Mouse (Mus musculus): ENCODE data around the gene Efna3. TPM values are rescaled to one million over a fixed set of nuclear protein-coding genes. Genes with fewer than 3 reads are reported as not detected.
A peak's percentile ranks its signal among the peaks of the same experiment; 100 is the strongest.

Gene Efna3
- polyA plus RNA-seq (2016; fragmentation: Nextera tagmentation; extraction: Ambion mirVana): 12.8 and 15.8 TPM in 2 replicates

DNA sequence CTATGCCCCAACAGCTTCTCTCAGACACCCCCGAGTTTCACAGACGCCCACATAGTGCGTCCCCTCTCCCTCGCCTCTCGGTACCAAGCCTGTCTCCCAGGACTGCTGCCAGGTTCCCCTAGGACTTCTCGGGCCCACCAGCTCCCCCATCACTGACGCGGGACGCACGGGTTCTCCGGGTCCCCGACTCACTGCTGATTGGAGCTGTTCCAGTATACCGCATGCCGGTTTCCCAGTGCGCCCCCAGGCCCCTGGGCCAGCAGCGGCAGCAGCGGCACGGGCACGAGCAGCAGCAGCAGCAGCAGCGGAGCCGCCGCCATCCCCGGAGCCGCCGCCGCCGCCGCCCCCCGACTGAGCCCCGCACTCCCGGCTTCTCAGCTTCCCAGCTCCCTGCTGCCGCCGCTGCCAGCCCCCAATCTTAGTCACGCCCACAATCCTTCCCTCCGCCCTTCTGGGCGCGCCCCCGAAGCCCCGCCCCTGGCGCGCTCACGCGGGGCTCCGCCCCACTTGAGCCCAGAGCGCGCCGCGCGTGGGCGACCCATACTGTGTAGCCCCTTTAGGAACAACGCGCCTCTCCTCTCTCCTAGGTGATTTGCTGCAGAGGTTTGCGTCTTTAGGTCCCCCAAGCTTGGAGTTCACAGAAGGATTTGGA is at the start of gene Efna3:
Gene Efna3, minus strand, starts transcription at position 452 of the 652 bp plus-strand sequence.
- Histone ChIP-seq H3K4me2 (replicated peaks) (peak within 1 kb of the TSS; percentile 96), H3K27me3 (peaks cover 46% of the 10 kb centered on the region), H3K36me3 (no peaks in the 10 kb centered on the region), H3K4me3 (peak within 1 kb of the TSS; percentile 68), H3K27ac (no peak within 1 kb of the TSS; the same call in 1 of the 2 replicates), H3K9me3 (no peaks in the 10 kb centered on the region), H3K4me1 (peaks cover 38% of the 10 kb centered on the region), H3K9ac (peak within 1 kb of the TSS; percentile 71)
- ATAC-seq (ENCODE audit: insufficient number of reproducible peaks, insufficient read depth, low FRiP score, low TSS enrichment): 0 out of 2 replicates have a peak, but pooled peaks have one; percentile 22
- under 1% methylated on average over 51 of the region's 53 CpGs for WGBS

DNA sequence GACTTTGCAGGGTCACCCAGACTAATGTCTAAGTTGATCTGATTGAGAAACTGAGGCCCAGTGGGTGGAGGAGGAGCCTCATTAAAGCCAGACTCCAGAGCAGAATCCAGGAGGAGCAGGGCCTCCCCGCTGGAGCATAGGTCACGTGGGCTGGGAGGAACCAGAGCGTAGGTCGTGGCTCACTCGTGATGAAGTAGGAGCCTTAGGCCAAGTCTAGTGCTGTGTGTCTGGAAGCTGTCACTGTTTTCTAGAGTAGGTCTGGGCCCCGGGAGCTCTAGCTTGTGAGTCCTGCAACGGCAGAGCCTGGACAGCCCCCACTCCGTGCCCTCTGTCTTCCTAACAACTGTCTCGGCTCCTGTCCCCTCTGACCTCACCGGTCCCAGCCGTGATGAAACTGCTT is 44.6 kb upstream of the Efna3 start:
- no peaks in the 10 kb centered on the region for H3K36me3 ChIP-seq

DNA sequence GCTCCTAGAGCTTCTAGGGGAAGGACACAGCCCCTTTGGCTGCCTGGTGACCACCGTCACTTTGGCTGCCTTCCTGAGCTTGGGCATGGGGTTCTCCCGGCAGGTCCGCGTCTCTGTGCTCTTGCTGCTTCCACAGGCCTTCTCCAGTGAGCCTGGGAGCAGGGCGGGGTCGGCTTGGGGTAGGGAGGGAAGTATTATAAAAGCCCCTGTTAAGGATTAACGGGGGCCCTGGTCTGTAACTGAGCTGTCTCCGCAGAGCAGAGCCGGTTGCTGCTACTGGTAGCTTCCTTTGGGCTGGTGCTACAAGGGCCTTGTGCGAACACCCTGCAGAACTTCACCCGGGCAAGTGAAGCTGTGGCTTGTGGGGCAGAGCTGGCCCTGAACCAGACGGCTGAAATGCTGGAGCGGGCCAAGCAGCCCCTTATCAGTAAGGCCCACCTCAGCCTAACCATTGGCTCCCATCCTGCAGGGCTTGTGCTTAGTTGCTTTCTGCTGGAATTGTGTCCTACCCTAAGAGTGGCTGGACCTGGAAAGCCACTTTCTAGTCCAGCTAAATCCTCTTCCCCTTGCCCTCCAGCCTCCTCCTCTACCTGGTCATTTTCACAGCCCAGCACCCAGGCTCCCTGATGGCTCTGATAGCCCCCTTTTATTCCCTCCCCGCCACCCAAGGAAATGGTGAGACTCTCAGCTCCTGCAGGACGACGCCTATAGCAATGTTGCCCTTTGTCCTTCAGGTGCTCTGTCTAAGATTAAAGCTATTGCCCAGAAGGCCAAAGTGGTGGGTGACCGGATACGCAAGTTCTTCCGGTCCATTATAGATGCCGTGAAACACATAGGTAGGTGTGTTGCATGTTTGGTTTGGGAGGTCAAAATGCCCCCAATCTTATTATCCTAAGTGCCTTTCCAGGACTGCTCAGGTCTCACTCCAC is 43.0 kb upstream of the Efna3 start:
- H3K4me3 ChIP-seq: no peak overlapping the region

More for the DNA sequence above, 44.6 kb upstream of the Efna3 start:
- Histone ChIP-seq H3K4me3 (no peak overlapping the region), H3K4me1 (no peaks in the 10 kb centered on the region), H3K27me3 (no peaks in the 10 kb centered on the region), H3K9me3 (no peaks in the 10 kb centered on the region), H3K27ac (no peak overlapping the region), H3K4me2 (replicated peaks) (no peak overlapping the region), H3K9ac (no peak overlapping the region)
- WGBS: 57% methylated on average over 11 of the region's 11 CpGs
- no peak for ATAC-seq (ENCODE audit: insufficient number of reproducible peaks, insufficient read depth, low FRiP score, low TSS enrichment)

DNA sequence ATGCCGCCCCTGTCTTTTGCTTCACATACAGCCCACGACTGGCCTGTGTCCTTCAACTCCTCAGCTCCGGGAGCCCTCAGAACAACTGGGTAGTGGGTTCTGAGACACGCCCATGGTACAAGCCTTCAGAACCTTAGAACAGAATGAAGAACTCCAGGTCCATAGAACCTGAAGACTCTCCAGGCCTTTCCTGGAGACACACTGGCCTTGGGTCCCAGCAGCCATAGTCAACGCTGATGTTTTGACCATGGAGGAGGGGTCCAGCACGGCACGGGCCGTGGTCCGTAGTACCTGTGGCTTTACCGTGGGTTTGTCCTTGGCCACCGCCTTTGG is 42.4 kb upstream of the Efna3 start, which contains the start of gene Dcst1:
Gene Dcst1, minus strand, starts transcription at position 101 of the 333 bp plus-strand sequence.
- H3K9ac ChIP-seq: no peak within 1 kb of the TSS

More for the DNA sequence above, 43.0 kb upstream of the Efna3 start:
- no peaks in the 10 kb centered on the region for H3K4me1 ChIP-seq
- no peaks in the 10 kb centered on the region for H3K36me3 ChIP-seq
- H3K9ac ChIP-seq: no peak overlapping the region
- no peaks in the 10 kb centered on the region for H3K27me3 ChIP-seq
- ATAC-seq (ENCODE audit: insufficient number of reproducible peaks, insufficient read depth, low FRiP score, low TSS enrichment): no peak
- no peaks in the 10 kb centered on the region for H3K9me3 ChIP-seq
- H3K27ac ChIP-seq: no peak overlapping the region
- 77% methylated on average over 20 of the region's 20 CpGs for WGBS
- H3K4me2 ChIP-seq (replicated peaks): no peak overlapping the region

DNA sequence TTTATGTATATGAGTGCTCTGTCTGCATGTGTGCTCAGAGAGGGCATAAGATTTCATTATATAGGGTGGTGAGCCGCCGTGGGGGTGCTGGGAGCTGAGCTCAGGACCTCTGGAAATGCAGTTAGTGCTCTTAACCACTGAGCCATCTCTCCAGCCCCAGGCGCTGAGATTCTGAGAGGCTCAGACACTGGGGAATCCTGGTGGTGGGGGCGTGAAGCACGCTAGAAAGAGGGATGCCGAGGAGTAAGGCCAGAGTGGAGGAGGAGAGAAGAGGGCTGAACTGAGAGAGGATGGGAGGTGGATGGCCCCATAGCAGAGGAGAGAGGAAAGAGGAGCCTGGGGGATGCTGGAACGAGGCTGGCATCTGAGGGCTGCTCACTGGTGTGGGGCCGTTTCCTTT is 41.9 kb upstream of the Efna3 start:
- Histone ChIP-seq H3K36me3 (no peaks in the 10 kb centered on the region), H3K4me2 (replicated peaks) (no peak overlapping the region), H3K4me3 (no peak overlapping the region), H3K9ac (no peak overlapping the region), H3K4me1 (no peaks in the 10 kb centered on the region), H3K27ac (no peak overlapping the region), H3K27me3 (0 out of 2 replicates have a peak, but pooled peaks cover 2% of the 10 kb centered on the region), H3K9me3 (no peaks in the 10 kb centered on the region)
- 61% methylated on average over 8 of the region's 8 CpGs for WGBS
- no peak for ATAC-seq (ENCODE audit: insufficient number of reproducible peaks, insufficient read depth, low FRiP score, low TSS enrichment)

More for the DNA sequence above, 42.4 kb upstream of the Efna3 start, which contains the start of gene Dcst1:
- WGBS: 88% methylated on average over 11 of the region's 11 CpGs
- no peaks in the 10 kb centered on the region for H3K4me1 ChIP-seq
- no peaks in the 10 kb centered on the region for H3K9me3 ChIP-seq
- H3K4me2 ChIP-seq (replicated peaks): no peak within 1 kb of the TSS
- H3K36me3 ChIP-seq: no peaks in the 10 kb centered on the region
- no peak for ATAC-seq (ENCODE audit: insufficient number of reproducible peaks, insufficient read depth, low FRiP score, low TSS enrichment)
- no peaks in the 10 kb centered on the region for H3K27me3 ChIP-seq
- H3K27ac ChIP-seq: no peak within 1 kb of the TSS
- no peak within 1 kb of the TSS for H3K4me3 ChIP-seq

DNA sequence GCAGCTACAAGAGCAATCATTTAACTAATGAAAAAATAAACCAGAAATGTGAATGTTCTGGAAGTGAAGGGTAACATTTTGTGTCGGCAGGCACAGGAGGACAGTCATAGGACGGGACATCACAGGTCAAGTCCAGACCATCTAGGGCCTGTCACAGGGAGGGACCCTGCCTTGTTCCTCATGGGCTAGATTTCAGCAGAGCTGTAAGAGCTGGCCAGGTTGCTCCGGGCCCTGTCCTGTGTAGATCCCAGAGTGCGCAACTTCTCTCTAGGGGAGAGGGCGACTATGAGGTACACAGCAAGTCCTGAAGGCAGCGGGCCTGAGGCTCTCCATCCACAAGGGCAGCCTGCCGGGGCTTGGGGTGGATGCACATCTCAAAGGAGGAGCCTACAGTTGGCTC is 38.9 kb upstream of the Efna3 start, which contains the start of gene Dcst2:
Gene Dcst2, plus strand, starts transcription at position 301 of the 400 bp plus-strand sequence.
- Histone ChIP-seq H3K4me3 (no peak within 1 kb of the TSS), H3K27ac (no peak within 1 kb of the TSS), H3K4me1 (no peaks in the 10 kb centered on the region), H3K36me3 (no peaks in the 10 kb centered on the region), H3K9ac (no peak within 1 kb of the TSS), H3K9me3 (no peaks in the 10 kb centered on the region), H3K4me2 (replicated peaks) (no peak within 1 kb of the TSS), H3K27me3 (0 out of 2 replicates have a peak, but pooled peaks cover 2% of the 10 kb centered on the region)
- no peak for ATAC-seq (ENCODE audit: insufficient number of reproducible peaks, insufficient read depth, low FRiP score, low TSS enrichment)
- WGBS: 83% methylated on average over 7 of the region's 7 CpGs

DNA sequence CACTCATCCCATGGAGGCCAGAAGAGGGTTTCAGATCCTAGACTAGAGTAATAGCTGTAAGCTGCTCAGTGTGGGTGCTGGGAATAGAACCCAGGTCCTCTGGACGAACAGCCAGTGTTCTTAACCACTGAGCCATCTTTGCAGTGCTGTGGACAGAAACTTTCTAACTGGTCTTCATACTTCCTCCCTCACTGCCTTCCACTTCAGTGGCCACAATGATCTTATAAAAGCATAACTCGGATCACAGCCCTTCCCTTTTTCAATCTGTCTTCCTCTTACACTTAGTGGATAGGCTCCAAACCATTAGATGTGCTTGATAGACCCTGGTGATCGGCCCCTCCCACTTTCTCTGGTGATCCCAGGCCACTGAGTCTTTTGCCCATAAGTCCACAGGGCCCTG is 37.5 kb upstream of the Efna3 start:
- WGBS: 78% methylated on average over 3 of the region's 3 CpGs
- no peak overlapping the region for H3K9ac ChIP-seq
- ATAC-seq (ENCODE audit: insufficient number of reproducible peaks, insufficient read depth, low FRiP score, low TSS enrichment): no peak

DNA sequence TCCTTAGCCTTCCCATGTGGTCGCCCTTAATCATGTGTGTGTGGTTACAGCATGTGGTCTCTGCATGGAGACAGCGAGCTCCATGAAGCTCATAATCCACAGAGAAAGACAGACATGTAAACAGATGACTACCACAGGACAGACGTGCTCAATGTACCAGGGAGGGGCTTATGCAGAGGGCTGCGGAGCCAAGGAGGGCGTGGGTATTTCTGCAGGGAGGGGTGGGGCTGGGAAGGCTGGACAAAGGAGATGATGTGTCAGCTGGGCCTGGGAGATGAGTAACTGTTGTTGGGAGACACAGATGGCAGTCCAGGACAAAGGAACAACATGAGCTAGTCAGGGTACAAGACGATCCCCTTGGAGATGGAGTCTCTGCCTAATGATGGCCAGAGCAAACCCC is 36.9 kb upstream of the Efna3 start:
- 0 out of 2 replicates have a peak, but pooled peaks cover 2% of the 10 kb centered on the region for H3K27me3 ChIP-seq
- H3K9ac ChIP-seq: no peak overlapping the region
- H3K27ac ChIP-seq: no peak overlapping the region
- H3K4me2 ChIP-seq (replicated peaks): no peak overlapping the region
- H3K36me3 ChIP-seq: no peaks in the 10 kb centered on the region
- no peak overlapping the region for H3K4me3 ChIP-seq
- 74% methylated on average over 6 of the region's 6 CpGs for WGBS
- no peak for ATAC-seq (ENCODE audit: insufficient number of reproducible peaks, insufficient read depth, low FRiP score, low TSS enrichment)
- peaks cover 3% of the 10 kb centered on the region; the same call in 1 of the 2 replicates for H3K4me1 ChIP-seq
- H3K9me3 ChIP-seq: no peaks in the 10 kb centered on the region

More for the DNA sequence above, 37.5 kb upstream of the Efna3 start:
- Histone ChIP-seq H3K4me3 (no peak overlapping the region), H3K4me2 (replicated peaks) (no peak overlapping the region), H3K27ac (no peak overlapping the region), H3K9me3 (no peaks in the 10 kb centered on the region), H3K36me3 (no peaks in the 10 kb centered on the region), H3K27me3 (0 out of 2 replicates have a peak, but pooled peaks cover 2% of the 10 kb centered on the region), H3K4me1 (no peaks in the 10 kb centered on the region)

DNA sequence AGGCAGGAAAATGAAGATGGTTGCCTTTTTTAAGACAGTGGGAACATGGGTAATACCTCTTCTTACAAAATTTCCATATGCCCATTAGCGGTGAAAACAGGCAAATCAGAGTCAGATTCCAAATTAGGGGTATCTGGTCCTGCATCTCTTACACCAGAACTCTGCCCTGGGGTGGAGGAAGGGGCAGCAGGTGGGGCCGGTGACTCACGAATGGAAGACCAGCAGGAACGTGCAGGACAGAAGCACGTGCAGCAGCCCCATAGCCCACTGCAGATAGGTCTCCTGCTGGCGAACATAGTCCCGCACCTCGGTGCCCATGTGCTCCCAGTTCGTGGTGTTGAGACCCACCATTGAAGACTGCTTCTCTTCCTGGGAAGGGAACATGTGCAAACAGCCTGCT is 33.3 kb upstream of the Efna3 start:
- H3K4me3 ChIP-seq: no peak overlapping the region
- H3K27me3 ChIP-seq: 0 out of 2 replicates have a peak, but pooled peaks cover 15% of the 10 kb centered on the region
- H3K9ac ChIP-seq: no peak overlapping the region
- WGBS: 73% methylated on average over 9 of the region's 9 CpGs
- H3K4me1 ChIP-seq: peaks cover 3% of the 10 kb centered on the region; the same call in 1 of the 2 replicates
- H3K9me3 ChIP-seq: no peaks in the 10 kb centered on the region
- H3K36me3 ChIP-seq: no peaks in the 10 kb centered on the region
- no peak overlapping the region for H3K27ac ChIP-seq
- no peak for ATAC-seq (ENCODE audit: insufficient number of reproducible peaks, insufficient read depth, low FRiP score, low TSS enrichment)
- H3K4me2 ChIP-seq (replicated peaks): no peak overlapping the region

DNA sequence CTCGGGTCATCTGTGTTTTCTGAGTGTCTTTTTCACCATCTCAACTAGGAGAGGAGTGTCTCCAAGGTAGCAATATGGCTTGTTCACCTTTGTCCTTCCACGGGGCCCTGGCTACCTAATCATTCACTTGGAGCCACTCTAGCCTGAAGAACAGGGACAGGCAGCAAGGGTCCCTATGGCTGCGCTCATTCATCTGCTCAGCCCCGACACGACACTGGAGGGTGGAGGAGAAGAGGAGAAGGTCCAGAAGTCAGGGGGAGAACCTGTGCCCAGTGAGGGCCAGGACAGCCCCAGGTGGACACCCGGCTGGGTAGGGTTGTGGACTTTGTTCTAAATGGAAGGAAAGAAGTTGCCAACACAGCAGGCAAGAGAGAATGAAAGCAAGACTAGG is 32.7 kb upstream of the Efna3 start:
- 78% methylated on average over 6 of the region's 6 CpGs for whole genome bisulfite sequencing
- no peak for ATAC-seq (ENCODE audit: insufficient number of reproducible peaks, insufficient read depth, low FRiP score, low TSS enrichment)

DNA sequence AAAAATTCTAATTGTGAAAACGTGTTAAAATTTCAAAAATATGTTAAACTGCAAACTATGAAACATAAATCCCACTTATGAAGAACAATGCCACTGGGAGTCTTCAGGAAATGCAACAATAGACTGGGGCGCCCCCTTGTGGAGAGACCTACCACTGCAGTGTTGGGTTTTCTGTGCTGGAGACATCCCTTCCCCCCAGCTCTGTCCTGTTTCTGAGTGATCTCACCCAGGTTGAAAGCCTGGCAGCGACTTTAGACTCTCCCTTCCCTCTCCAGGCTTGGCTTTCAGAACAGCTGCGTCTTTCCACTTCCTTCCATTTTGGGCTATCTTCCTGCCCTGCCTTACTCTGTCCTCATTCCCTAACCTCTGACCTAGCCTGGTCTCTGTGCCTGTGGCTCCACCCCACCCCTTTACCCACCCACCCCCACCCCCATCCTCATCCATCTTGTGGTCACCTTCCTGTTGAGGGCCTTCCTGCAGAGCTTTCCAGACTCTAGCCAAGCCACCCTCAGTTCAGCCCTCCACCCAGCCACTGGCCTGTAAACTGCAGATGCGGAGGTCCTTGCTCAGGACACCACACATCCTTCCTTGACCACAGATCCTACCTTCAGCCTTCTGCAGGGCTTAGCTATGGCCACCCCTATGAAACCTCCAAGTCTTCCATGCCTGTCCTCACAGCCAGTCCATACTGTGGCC is 32.2 kb upstream of the Efna3 start:
- Histone ChIP-seq H3K4me2 (replicated peaks) (no peak overlapping the region), H3K4me3 (no peak overlapping the region), H3K27me3 (peaks cover 23% of the 10 kb centered on the region; the same call in 1 of the 2 replicates), H3K9ac (no peak overlapping the region), H3K36me3 (no peaks in the 10 kb centered on the region), H3K4me1 (peaks cover 9% of the 10 kb centered on the region), H3K27ac (no peak overlapping the region), H3K9me3 (no peaks in the 10 kb centered on the region)
- 21% methylated on average over 5 of the region's 5 CpGs for WGBS
- no peak for ATAC-seq (ENCODE audit: insufficient number of reproducible peaks, insufficient read depth, low FRiP score, low TSS enrichment)

More for the DNA sequence above, 32.7 kb upstream of the Efna3 start:
- Histone ChIP-seq H3K4me3 (no peak overlapping the region), H3K36me3 (no peaks in the 10 kb centered on the region), H3K27me3 (peaks cover 18% of the 10 kb centered on the region; the same call in 1 of the 2 replicates), H3K9ac (no peak overlapping the region), H3K4me2 (replicated peaks) (no peak overlapping the region), H3K4me1 (peaks cover 5% of the 10 kb centered on the region), H3K27ac (no peak overlapping the region), H3K9me3 (no peaks in the 10 kb centered on the region)
